ENCODE assay signal across 24 mouse cellular contexts in the genomic region with DNA sequence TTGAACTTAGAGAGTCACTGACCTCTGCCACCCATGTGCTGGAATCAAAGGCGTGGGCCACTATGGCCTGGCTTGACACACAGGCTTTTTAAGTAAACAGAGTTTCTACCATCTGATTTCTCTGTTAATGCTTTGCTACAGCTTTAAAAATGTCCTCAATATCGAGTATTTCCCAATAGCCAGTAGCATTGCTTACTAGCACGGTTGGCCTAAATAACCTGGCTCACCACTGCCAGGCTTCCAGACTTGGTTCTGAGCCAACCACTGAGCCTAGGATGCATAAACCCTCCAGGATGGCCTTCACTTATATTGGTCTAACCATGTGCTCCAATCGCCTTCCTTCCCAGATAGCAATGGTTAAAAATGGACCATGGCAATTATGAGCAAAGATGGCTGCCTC. TPM values are rescaled to one million over a fixed set of nuclear protein-coding genes. Genes with fewer than 3 reads are reported as not detected.
DNase-seq lines count a peak whose midpoint lies in the region; ATAC-seq and TF ChIP-seq lines count a peak whose summit lies in the region.
"Had no signal": no experiment of that assay in that cellular context is flagged by ENCODE, and none has a peak within 500 bp of the region (broad histone marks: within the 10 kb centered on the region; RNA-seq: fewer than 3 reads in every experiment).

No protein-coding gene starts in this region.

- H3K4me1 ChIP-seq in liver, embryonic 15.5 days (replicated peaks) = no peaks in the 10 kb centered on the region
- peaks cover 11% of the 10 kb centered on the region for H3K4me1 ChIP-seq in liver, embryonic 12.5 days
- H3K4me1 ChIP-seq in lung, postnatal 0 days (ENCODE audit: insufficient read depth, low read depth, low read length) = peaks cover 20% of the 10 kb centered on the region; the same call in 1 of the 2 replicates
- peaks cover 16% of the 10 kb centered on the region; the same call in 1 of the 2 replicates for H3K4me1 ChIP-seq in stomach, embryonic 15.5 days
- H3K4me1 ChIP-seq in kidney, adult 2 months (ENCODE audit: control insufficient read depth, insufficient read depth, low read length) = peaks cover 3% of the 10 kb centered on the region; the same call in 1 of the 2 replicates

- no peaks in the 10 kb centered on the region for H3K9me3 ChIP-seq in liver, embryonic 15.5 days (replicated peaks)
- H3K9me3 ChIP-seq in liver, embryonic 12.5 days (replicated peaks) = no peaks in the 10 kb centered on the region
- H3K9me3 ChIP-seq in lung, postnatal 0 days (ENCODE audit: low read length) = no peaks in the 10 kb centered on the region
- H3K9me3 ChIP-seq in stomach, embryonic 15.5 days = no peaks in the 10 kb centered on the region
- H3K9me3 ChIP-seq: embryonic facial prominence, embryonic 15.5 days had no signal

- no peak for TF ChIP-seq CTCF in lung, postnatal 0 days (IDR thresholded peaks at IDR 0.05)
- no peak for TF ChIP-seq CTCF in kidney, adult 2 months (conservative IDR thresholded peaks at IDR 0.05; ENCODE audit: insufficient read depth, insufficient read length, low read depth, low read length)

- H3K4me2 ChIP-seq in liver, embryonic 15.5 days = no peak overlapping the region
- H3K4me2 ChIP-seq in liver, embryonic 12.5 days = no peak overlapping the region
- no peak overlapping the region for H3K4me2 ChIP-seq in lung, postnatal 0 days (replicated peaks; ENCODE audit: low read depth, low read length)
- no peak overlapping the region for H3K4me2 ChIP-seq in stomach, embryonic 15.5 days
- H3K4me2 ChIP-seq: embryonic facial prominence, embryonic 15.5 days; heart, embryonic 11.5 days; midbrain, embryonic 11.5 days had no signal

- no peak overlapping the region for H3K4me3 ChIP-seq in liver, embryonic 15.5 days (replicated peaks)
- no peak overlapping the region for H3K4me3 ChIP-seq in liver, embryonic 12.5 days
- H3K4me3 ChIP-seq in lung, postnatal 0 days (ENCODE audit: low read depth, low read length) = no peak overlapping the region
- H3K4me3 ChIP-seq in stomach, embryonic 15.5 days (replicated peaks) = no peak overlapping the region
- H3K4me3 ChIP-seq in kidney, adult 2 months (ENCODE audit: insufficient read depth, low read depth, low read length) = no peak overlapping the region
- H3K4me3 ChIP-seq: embryonic facial prominence, embryonic 15.5 days; left cerebral cortex, adult 2 months had no signal

- peaks cover 51% of the 10 kb centered on the region for H3K27me3 ChIP-seq in liver, embryonic 15.5 days
- peaks cover 77% of the 10 kb centered on the region for H3K27me3 ChIP-seq in liver, embryonic 12.5 days (replicated peaks)
- no peaks in the 10 kb centered on the region for H3K27me3 ChIP-seq in lung, postnatal 0 days (replicated peaks; ENCODE audit: insufficient read depth, low read length)
- peaks cover 8% of the 10 kb centered on the region; the same call in 1 of the 2 replicates for H3K27me3 ChIP-seq in stomach, embryonic 15.5 days (replicated peaks)
- no peaks in the 10 kb centered on the region for H3K27me3 ChIP-seq in kidney, adult 2 months (replicated peaks; ENCODE audit: control insufficient read depth, insufficient read depth, low read length)

- TF ChIP-seq EP300 in lung, postnatal 0 days (IDR thresholded peaks at IDR 0.05) = no peak

- ATAC-seq in liver, embryonic 15.5 days (ENCODE audit: insufficient read depth) = no peak; the same call in 1 of the 2 replicates
- no peak for ATAC-seq in liver, embryonic 12.5 days
- ATAC-seq in lung, postnatal 0 days = peak; percentile 9; the same call in 1 of the 2 replicates
- no peak for ATAC-seq in stomach, embryonic 15.5 days (ENCODE audit: insufficient read depth, low FRiP score, low read depth)
- ATAC-seq: forebrain, embryonic 16.5 days had no signal

- TF ChIP-seq POLR2A in kidney, adult 2 months (IDR thresholded peaks at IDR 0.05; ENCODE audit: low read depth, low read length) = no peak

- 50% methylated on average over 4 of the region's 4 CpGs for WGBS in liver, embryonic 15.5 days (ENCODE audit: insufficient replicate concordance)
- WGBS in liver, embryonic 12.5 days (ENCODE audit: insufficient replicate concordance) = 58% methylated on average over 4 of the region's 4 CpGs
- 54% methylated on average over 4 of the region's 4 CpGs for WGBS in lung, postnatal 0 days
- 70% methylated on average over 4 of the region's 4 CpGs for WGBS in stomach, embryonic 15.5 days
- WGBS in kidney, adult 2 months = 83% methylated on average over 4 of the region's 4 CpGs

- H3K9ac ChIP-seq in liver, embryonic 15.5 days = no peak overlapping the region
- no peak overlapping the region for H3K9ac ChIP-seq in liver, embryonic 12.5 days
- no peak overlapping the region for H3K9ac ChIP-seq in lung, postnatal 0 days (replicated peaks; ENCODE audit: low read depth)
- no peak overlapping the region for H3K9ac ChIP-seq in stomach, embryonic 15.5 days
- H3K9ac ChIP-seq: embryonic facial prominence, embryonic 15.5 days had no signal

- peak overlapping the region; percentile 38; the same call in 1 of the 2 replicates for H3K27ac ChIP-seq in liver, embryonic 15.5 days (replicated peaks)
- H3K27ac ChIP-seq in liver, embryonic 12.5 days = no peak overlapping the region
- H3K27ac ChIP-seq in lung, postnatal 0 days (ENCODE audit: low read length) = peak overlapping the region; percentile 17; the same call in 1 of the 2 replicates
- 0 out of 2 replicates have a peak overlapping the region, but pooled peaks have one; percentile 31 for H3K27ac ChIP-seq in stomach, embryonic 15.5 days
- H3K27ac ChIP-seq in kidney, adult 2 months (ENCODE audit: insufficient read depth, low read depth, low read length) = no peak overlapping the region
- H3K27ac ChIP-seq: embryonic facial prominence, embryonic 15.5 days had no signal

- H3K36me3 ChIP-seq in liver, embryonic 15.5 days (replicated peaks) = no peaks in the 10 kb centered on the region
- no peaks in the 10 kb centered on the region for H3K36me3 ChIP-seq in liver, embryonic 12.5 days
- H3K36me3 ChIP-seq in lung, postnatal 0 days (ENCODE audit: insufficient read depth, low read length) = no peaks in the 10 kb centered on the region
- no peaks in the 10 kb centered on the region for H3K36me3 ChIP-seq in stomach, embryonic 15.5 days
- H3K36me3 ChIP-seq in kidney, adult 2 months (ENCODE audit: control insufficient read depth, insufficient read depth, low read length) = no peaks in the 10 kb centered on the region
- H3K36me3 ChIP-seq: embryonic facial prominence, embryonic 15.5 days had no signal

- peak; percentile 29 for DNase-seq in adrenal gland, adult 8-10 months
- DNase-seq in adrenal gland, postnatal 4 days (ENCODE audit: low spot score in 2 of 2) = no peak
- no peak for DNase-seq in lung, postnatal 0 days (ENCODE audit: low spot score)
- no peak for DNase-seq in lung, postnatal 14 days
- no peak for DNase-seq in kidney, adult 2 months
- DNase-seq: cerebellum, adult 9-11 months; gastrocnemius, postnatal 14 days; heart, adult 11 months; kidney, adult 11 months; thymus, postnatal 25 days had no signal

RNA-seq across cellular contexts. Expression of gene Pipox, which starts 6.8 kb away (rescaled TPM):
- total RNA-seq in adrenal gland, adult 8-10 months (2022) = 1 to 10 TPM in 2 of 4 experiments, under 1 TPM in 2; 0.89 to 2.4 (median 1.5) TPM
- 10 to 100 TPM in 1 of 2 experiments, 1 to 10 TPM in 1; 9.1 to 16.9 TPM for total RNA-seq in adrenal gland, postnatal 4 days (2021)
- polyA plus RNA-seq in liver, embryonic 15.5 days (2015; fragmentation: Nextera tagmentation; extraction: Ambion mirVana) = 25.5 and 32.1 TPM in 2 replicates
- 6.7 and 7.2 TPM in 2 replicates for polyA plus RNA-seq in liver, embryonic 12.5 days (2016; fragmentation: Nextera tagmentation; extraction: Ambion mirVana)
- 0.23 and 0.40 TPM in 2 replicates for polyA plus RNA-seq in lung, postnatal 0 days (2015; fragmentation: Nextera tagmentation; extraction: Ambion mirVana)
- 16.4 and 23.3 TPM in 2 replicates for polyA plus RNA-seq in stomach, embryonic 15.5 days (2015; fragmentation: Nextera tagmentation; extraction: Ambion mirVana)
- 239 and 257 TPM in 2 replicates for polyA plus RNA-seq in kidney, adult 2 months (2012; rRNA removed)
- total RNA-seq: common myeloid progenitor, adult 5-6 weeks; hematopoietic stem cell, adult 5-6 weeks; monocyte, adult 5-6 weeks; neutrophil, adult 5-6 weeks had no signal

RNA-seq across cellular contexts. Expression of gene Sez6, which starts 29.9 kb away (rescaled TPM):
- 1 to 10 TPM; 3.1 to 6.8 (median 4.0) TPM for total RNA-seq in adrenal gland, adult 8-10 months (2022)
- total RNA-seq in adrenal gland, postnatal 4 days (2021) = 1 to 10 TPM; 3.9 to 6.0 TPM
- polyA plus RNA-seq in liver, embryonic 15.5 days (2015; fragmentation: Nextera tagmentation; extraction: Ambion mirVana) = 0.05 and 0.16 TPM in 2 replicates
- 0.05 TPM in 1 of 2 replicates, not detected in the other for polyA plus RNA-seq in liver, embryonic 12.5 days (2016; fragmentation: Nextera tagmentation; extraction: Ambion mirVana)
- polyA plus RNA-seq in lung, postnatal 0 days (2015; fragmentation: Nextera tagmentation; extraction: Ambion mirVana) = 0.04 and 0.06 TPM in 2 replicates
- polyA plus RNA-seq in stomach, embryonic 15.5 days (2015; fragmentation: Nextera tagmentation; extraction: Ambion mirVana) = 1.7 and 1.8 TPM in 2 replicates
- 0.12 and 0.27 TPM in 2 replicates for polyA plus RNA-seq in kidney, adult 2 months (2012; rRNA removed)
- total RNA-seq: common myeloid progenitor, adult 5-6 weeks; hematopoietic stem cell, adult 5-6 weeks; megakaryocyte progenitor cell, adult 5-6 weeks; monocyte, adult 5-6 weeks; neutrophil, adult 5-6 weeks had no signal
- polyA plus RNA-seq: heart, postnatal 0 days had no signal

Comparison
In these comparisons a context has a peak if more than half of its experiments do, and no peak if none do; other contexts are left out.
1. H3K27ac ChIP-seq: peak in liver, embryonic 15.5 days (single experiment), lung, postnatal 0 days (single experiment) and stomach, embryonic 15.5 days (single experiment); none in liver, embryonic 12.5 days (single experiment) and kidney, adult 2 months (single experiment).